Mouse (Mus musculus) large intestine, adult 2 months (tissue): ENCODE results near the gene Gm45713. TPM values are rescaled to one million over a fixed set of nuclear protein-coding genes. Genes with fewer than 3 reads are reported as not detected.

Source experiments
- DNase-seq: peaks from one replicate; pipeline ENCODE4 v3.0.0-alpha.2; 2012; ENCODE audit warnings: low read depth, low spot score
- WGBS: fragments of 180-500 bp; shearing (Covaris S2); methylation state at CpG from one replicate; pipeline ENCODE4 v1.1.7; 2018; 5-methylcytosine and 5-hydroxymethylcytosine counted together
- polyA plus RNA-seq: library from polyadenylated mRNA; depleted of rRNA; stranded (reverse); fragments of >200 nt; gene quantifications from 2 replicates; pipeline ENCODE4 v1.2.3, GENCODE M21; 2012; rRNA removed

Gene Gm45713
- polyA plus RNA-seq, 1 experiment = 0.78 TPM

DNA sequence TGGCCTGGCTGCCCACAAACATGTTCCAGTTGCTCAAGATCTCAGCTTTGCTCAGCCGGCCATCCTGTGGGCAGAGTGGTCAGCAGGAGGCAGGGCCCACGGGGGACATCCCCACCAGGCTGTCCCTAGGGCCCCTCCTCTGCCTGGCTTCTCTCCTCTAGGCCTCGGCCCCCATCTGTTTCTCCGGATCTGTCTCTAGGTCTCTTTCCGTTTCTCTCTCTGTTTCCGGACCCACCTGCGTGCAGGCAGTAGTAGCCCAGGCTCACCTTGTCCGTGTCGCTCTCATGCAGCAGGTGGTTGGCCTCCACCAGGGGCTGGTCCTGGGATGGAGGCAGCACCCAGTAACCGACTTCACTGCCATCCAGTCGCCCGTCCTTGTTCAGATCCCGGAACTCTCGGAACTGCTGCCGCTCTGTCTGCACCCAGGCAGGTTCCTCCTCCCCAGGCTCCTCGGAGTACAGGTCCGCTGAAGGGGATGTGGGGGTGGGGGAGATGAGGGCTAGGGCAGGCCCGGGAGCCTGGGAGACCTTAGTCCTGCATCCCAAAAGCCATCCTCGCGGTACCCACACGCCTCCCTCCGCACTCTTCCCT, 52.6 kb downstream of the Gm45713 start:
- 79% methylated on average over 22 of the region's 22 CpGs for WGBS
- no peak for DNase-seq

DNA sequence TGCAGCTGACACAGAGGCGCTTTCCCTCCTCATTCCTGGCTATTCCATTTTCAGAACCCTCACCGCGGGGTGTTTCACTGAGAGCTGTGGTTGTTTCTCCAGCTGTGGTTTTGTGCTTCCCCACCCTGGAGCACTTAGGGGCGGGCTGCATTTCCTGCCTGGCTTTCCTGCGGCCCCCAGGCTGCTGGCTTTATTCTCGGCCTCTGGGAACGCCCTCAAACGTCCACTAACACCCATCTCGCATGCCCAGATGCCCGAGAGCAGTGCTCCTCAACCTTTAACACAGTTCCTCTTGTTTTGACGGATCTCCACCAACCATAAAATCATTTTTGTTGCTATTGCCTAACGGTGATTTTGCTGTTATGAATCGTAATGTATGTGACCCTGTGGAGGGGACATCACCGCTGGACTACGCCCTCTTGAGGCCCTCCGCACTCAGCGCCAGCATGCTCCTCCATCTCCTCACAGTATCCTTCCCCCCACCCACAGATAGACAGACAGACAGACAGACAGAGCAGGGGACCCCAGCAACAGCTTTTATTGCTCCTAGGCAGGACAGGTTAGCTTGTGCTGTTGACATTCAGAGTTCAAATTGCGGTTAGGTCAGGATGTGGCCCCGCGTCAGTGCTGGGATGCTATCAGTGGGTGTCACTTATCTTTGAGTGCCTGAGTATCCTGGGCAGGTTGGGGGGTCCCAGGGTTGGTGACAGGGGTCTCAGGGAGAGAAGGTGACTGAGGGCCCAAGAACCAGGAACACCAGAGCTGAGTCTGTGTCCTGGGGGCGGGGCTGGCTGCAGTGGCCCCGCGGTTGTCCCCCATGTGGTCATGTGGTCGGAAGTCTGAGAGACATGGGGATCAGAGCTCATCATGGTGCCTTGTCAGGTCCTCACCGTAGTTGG, 53.4 kb downstream of the Gm45713 start:
- WGBS = 17% methylated on average over 25 of the region's 25 CpGs
- no peak for DNase-seq

DNA sequence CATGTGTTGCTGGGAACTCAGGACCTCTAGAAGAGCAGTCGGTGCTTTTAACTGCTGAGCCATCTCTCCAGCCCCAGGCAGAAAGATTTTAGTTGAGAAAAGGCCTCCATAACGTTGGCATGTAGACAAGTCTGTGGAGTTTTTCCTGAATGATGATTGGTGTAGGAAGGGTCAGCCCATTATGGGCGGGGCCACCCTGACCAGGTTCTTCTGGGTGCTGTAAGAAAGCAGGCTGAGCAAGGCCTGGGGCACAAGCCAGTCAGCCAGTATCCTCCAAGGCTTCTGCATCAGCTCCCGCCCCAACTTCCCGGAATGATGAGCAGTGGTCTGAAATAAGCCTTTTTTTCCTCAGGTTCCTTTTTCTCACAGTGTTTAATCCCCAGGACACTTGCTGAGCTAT, 55.0 kb downstream of the Gm45713 start:
- no peak for DNase-seq
- WGBS = 63% methylated on average over 5 of the region's 5 CpGs

DNA sequence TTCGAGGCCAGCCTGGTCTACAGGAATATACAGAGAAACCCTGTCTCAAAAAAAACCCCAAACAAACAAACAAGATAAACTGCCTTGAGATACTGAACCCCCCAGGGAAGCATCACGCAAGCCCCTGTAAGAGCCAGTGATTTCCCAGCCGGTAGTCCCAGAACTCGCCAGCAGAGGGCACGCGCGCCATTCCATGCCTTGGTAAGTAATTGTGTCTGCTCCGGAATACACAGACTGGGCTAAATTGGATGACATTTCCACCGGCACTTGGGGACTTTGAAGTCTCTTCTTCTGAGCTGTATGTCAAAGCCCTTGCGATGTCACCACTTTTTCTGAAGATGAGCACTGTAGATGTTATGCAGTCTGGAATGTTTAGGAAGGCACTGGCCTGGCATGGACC, 56.2 kb downstream of the Gm45713 start:
- DNase-seq = peak; percentile 67
- WGBS = under 1% methylated on average over 10 of the region's 10 CpGs

DNA sequence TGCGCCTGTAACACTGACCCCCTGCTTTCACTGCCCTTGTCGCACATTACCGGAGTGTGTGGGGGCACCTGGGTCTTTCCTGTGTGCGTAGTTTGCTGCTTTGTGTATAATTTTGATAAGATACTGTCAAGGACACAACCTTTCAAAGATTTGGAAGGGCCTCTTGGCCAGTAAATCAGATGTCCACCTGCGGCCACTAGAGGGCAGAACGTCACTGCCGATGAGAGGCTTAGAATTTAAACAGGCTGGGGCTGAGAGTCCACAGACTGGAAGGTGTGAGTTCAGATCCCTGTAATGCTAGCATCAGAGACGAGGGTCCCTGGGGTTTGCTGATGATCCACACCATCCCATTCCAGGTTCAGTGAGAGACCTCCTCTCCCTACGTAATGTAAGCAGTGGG, 57.5 kb downstream of the Gm45713 start:
- no peak for DNase-seq
- WGBS = 30% methylated on average over 9 of the region's 9 CpGs

DNA sequence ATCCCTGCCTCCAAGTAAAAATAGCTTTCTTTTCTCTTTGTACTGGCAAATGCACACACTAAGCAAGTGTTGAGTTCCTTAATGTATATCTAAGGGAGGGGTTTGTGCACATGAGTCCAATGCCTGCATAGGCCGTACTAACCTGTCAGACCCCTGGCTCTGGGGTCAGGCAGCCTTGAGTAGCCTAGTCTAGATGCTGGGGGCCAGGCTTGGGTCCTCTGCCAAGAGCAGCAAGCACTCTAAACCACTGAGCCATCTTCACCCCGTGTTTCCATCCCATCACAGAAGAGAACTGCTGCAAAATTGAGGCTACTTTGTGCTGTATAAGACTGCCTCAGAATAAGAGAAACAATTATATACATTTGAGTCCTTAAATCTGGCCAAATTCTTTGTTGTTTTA, 58.2 kb downstream of the Gm45713 start:
- no peak for DNase-seq
- WGBS = 93% methylated on average over 2 of the region's 2 CpGs

DNA sequence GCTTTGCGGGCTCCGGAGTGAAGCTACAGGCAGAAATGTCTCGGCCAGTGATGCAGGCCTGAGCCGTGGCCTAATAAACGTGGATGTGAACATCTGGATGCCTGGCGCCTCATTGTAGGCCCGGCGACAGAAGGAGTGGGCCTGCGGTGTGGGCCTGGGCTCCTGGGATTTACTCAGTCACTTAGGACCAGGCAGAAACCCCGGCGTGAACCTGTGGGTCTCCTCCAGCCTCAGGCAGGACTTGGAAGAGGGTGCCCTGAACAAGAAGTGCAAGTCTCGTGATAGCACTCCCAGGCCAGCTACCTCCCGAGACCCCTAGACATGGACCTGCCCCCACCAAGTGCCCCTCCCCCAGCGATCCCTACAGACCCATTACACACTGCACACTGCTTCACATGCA, 58.7 kb downstream of the Gm45713 start:
- no peak for DNase-seq
- WGBS = 83% methylated on average over 14 of the region's 14 CpGs

DNA sequence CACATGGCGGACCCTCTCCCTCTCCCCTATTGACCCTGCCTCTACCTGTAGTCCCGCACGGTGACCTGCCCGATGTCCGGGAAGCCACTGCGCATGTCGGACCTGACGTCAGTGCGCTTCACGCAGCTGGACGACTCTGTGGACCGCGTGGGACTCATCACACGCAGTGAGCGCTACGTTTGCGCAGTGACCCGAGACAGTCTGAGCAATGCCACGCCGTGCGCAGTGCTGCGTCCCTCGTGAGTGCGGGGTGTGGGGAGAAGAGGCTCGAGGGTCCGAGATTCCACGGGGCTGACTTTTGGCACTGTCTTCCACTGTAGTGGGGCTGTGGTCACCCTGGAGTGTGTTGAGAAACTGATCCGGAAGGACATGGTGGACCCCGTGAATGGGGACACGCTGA, 59.5 kb downstream of the Gm45713 start:
- no peak for DNase-seq
- WGBS = 91% methylated on average over 30 of the region's 30 CpGs

Other genes starting within 250 kb of the Gm45713 start
- 69.4 and 102 TPM in 2 replicates for gene Med25, start 243.5 kb downstream of the Gm45713 start, polyA plus RNA-seq
- gene Fuz, start 240.2 kb downstream of the Gm45713 start, polyA plus RNA-seq = 19.9 and 21.7 TPM in 2 replicates
- 55.6 and 80.7 TPM in 2 replicates for gene Ap2a1, start 206.7 kb downstream of the Gm45713 start, polyA plus RNA-seq
- not detected in 2 replicates for gene Tsks, start 193.0 kb downstream of the Gm45713 start, polyA plus RNA-seq
- gene Cpt1c, start 161.4 kb downstream of the Gm45713 start, polyA plus RNA-seq = 4.2 and 5.9 TPM in 2 replicates
- 167 and 188 TPM in 2 replicates for gene Prmt1, start 149.7 kb downstream of the Gm45713 start, polyA plus RNA-seq
- gene Irf3, start 138.6 kb downstream of the Gm45713 start, polyA plus RNA-seq = 107 and 110 TPM in 2 replicates
- 20.8 and 23.3 TPM in 2 replicates for gene Bcl2l12, start 137.5 kb downstream of the Gm45713 start, polyA plus RNA-seq
- 32.3 and 44.7 TPM in 2 replicates for gene Scaf1, start 119.9 kb downstream of the Gm45713 start, polyA plus RNA-seq
- 112 and 124 TPM in 2 replicates for gene Rras, start 118.3 kb downstream of the Gm45713 start, polyA plus RNA-seq
- gene Prr12, start 83.3 kb downstream of the Gm45713 start, polyA plus RNA-seq = 5.4 and 6.2 TPM in 2 replicates
- 52.4 and 66.9 TPM in 2 replicates for gene Nosip, start 73.8 kb downstream of the Gm45713 start, polyA plus RNA-seq
- gene Prrg2, start 73.6 kb downstream of the Gm45713 start, polyA plus RNA-seq = 77.3 and 92.5 TPM in 2 replicates
- gene Rcn3, start 44.0 kb downstream of the Gm45713 start, polyA plus RNA-seq = 44.3 and 48.6 TPM in 2 replicates
- gene Fcgrt, start 32.4 kb downstream of the Gm45713 start, polyA plus RNA-seq = 75.3 and 85.1 TPM in 2 replicates
- gene Rps11, start 11.8 kb downstream of the Gm45713 start, polyA plus RNA-seq = 407 and 500 TPM in 2 replicates
- 2,093 and 2,372 TPM in 2 replicates for gene Rpl13a, start 7.5 kb downstream of the Gm45713 start, polyA plus RNA-seq
- 30.5 and 38.2 TPM in 2 replicates for gene Flt3l, start 201 bp upstream of the Gm45713 start, polyA plus RNA-seq
- gene Pih1d1, start 18.1 kb upstream of the Gm45713 start, polyA plus RNA-seq = 62.5 and 65.5 TPM in 2 replicates
- gene Aldh16a1, start 18.4 kb upstream of the Gm45713 start, polyA plus RNA-seq = 152 and 159 TPM in 2 replicates
- 0.07 and 0.11 TPM in 2 replicates for gene Slc17a7, start 27.7 kb upstream of the Gm45713 start, polyA plus RNA-seq
- not detected in 2 replicates for gene Gfy, start 43.3 kb upstream of the Gm45713 start, polyA plus RNA-seq
- not detected in 2 replicates for gene Pth2, start 44.8 kb upstream of the Gm45713 start, polyA plus RNA-seq
- 0.09 TPM in 1 of 2 replicates, not detected in the other for gene Ccdc155, start 68.7 kb upstream of the Gm45713 start, polyA plus RNA-seq
- 0.47 and 0.67 TPM in 2 replicates for gene Dkkl1, start 75.9 kb upstream of the Gm45713 start, polyA plus RNA-seq
- 8.9 and 11.4 TPM in 2 replicates for gene Tead2, start 79.5 kb upstream of the Gm45713 start, polyA plus RNA-seq
- gene Cd37, start 102.9 kb upstream of the Gm45713 start, polyA plus RNA-seq = 57.3 and 66.8 TPM in 2 replicates
- gene Slc6a16, start 104.9 kb upstream of the Gm45713 start, polyA plus RNA-seq = not detected in 2 replicates
- gene Slc6a21, start 141.3 kb upstream of the Gm45713 start, polyA plus RNA-seq = not detected in 2 replicates
- gene Trpm4, start 197.5 kb upstream of the Gm45713 start, polyA plus RNA-seq = 182 and 185 TPM in 2 replicates
- 0.40 and 0.67 TPM in 2 replicates for gene Hrc, start 199.1 kb upstream of the Gm45713 start, polyA plus RNA-seq
- gene Ppfia3, start 230.8 kb upstream of the Gm45713 start, polyA plus RNA-seq = 47.1 and 70.3 TPM in 2 replicates
- 4.5 and 7.9 TPM in 2 replicates for gene Lin7b, start 234.4 kb upstream of the Gm45713 start, polyA plus RNA-seq